Mouse (Mus musculus): ENCODE results near the gene Zp1.

Zp1 gene

DNA sequence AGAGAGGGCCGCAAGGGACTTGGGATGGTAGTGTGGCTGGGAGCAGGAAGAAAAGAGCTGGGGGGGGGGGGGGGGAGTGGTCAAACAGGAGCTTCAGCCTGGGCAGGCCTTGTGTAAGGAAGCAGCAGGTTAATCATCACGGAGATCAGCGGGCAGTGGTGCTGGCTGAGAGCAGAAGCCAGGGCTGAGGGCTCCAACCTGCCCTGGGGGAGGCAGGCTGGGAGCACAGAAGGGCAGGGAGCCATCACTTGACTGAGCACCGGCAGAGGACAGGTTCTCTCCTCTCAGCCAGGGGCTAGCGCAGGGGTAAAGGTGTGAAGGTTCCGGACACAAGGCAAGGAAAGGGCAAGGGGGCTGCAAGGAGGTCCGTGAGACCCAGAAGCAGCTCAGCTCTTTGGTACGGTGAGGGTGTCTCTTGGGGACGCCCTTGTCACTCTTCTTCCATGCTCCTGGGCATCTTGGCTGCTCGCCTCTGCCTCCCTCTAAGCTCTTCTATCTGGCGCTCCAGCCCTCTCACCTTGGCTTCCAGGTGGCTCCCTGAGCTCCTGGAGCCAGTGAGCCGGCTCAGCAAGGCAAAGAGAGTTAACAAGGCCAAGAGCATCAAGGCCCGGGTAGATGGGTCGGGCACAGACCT is 49.0 kb downstream of the Zp1 start:
- DNase-seq: peak; percentile 65

DNA sequence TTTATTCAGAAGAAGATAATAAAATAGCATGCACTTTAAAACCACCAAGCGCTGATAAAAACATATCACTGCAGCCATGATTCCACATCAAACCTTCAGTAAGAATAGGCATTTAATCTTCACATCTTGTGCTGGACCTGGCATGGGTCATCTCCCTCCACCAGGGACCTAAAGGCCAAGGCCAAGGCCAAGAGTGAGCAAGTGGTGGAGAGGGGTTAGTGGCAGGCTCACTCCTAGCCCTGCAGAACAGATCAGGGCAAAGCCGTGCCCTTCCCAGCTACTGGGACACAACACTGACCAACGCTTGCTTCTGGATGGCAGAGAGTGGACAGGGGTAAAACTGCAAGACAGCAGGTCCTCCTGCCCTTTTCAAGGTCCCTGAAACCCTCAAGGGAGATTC is 49.8 kb downstream of the Zp1 start:
- no peak for DNase-seq

DNA sequence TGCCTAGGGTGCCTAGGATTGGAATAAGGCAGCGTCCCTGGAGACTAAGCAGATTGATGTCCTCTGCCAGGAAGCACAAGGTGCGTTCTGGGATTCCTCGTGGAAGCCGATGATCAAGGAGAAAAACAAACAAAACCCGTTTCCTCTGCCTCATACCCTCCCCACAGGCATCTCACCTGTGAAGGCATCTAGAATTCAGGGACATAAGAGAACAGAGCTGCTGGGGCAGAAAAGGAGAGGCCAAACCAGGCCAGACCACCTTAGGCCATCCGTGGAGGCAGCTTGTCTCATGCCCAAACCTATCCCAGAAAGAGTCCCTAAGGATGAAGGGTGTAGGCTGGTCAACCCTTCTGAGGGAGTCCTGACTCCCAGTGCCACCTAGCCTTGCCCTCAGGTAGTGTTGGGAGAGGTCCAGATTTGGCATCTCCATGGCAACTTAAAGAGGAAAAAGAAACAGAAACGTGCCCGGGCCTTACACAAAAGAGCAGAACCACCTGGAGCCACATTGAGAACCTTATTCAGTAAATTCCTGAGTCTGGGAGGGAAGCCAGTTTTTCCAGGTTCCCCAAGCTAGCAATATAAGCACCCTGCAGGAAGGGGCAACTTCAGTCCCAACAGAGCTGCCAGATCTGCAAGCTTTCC is 50.4 kb downstream of the Zp1 start, which contains the start of gene Tmem132a:
Gene Tmem132a (minus strand): TSS at position 55 of the 642 bp plus-strand sequence.
- DNase-seq: peak; percentile 78

DNA sequence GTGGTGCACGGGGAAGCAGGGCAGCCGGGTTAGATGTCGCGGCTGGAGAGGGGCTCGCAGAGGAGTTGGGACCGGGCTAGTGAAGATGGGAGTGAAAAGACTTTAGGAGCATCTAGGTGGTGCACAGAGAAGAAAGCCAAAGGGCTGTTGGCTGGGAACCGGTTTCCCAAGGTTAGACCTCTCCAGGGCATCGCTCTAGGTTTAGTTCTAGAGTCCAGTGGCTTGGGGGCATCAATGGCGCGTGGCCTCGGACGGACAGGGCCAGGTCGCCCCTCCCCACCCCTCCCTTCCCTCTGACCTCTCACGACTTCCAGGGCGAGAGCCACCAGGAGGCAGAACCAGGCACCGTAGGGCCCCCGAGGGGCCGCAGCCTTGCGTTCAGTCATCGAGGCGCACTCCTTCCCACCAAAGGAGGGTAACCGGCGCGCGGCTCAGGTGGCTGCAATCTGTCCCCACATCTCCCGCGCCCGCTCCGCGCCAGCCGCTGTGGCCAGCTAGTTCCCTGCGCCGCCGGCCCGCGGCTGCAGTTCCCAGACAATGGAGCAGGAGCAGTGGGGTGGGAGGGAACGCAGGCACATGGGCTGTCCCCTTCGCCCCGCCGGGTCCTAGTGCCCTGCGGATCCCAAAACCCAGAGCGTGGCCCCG is 51.1 kb downstream of the Zp1 start:
- peak; percentile 91 for DNase-seq

DNA sequence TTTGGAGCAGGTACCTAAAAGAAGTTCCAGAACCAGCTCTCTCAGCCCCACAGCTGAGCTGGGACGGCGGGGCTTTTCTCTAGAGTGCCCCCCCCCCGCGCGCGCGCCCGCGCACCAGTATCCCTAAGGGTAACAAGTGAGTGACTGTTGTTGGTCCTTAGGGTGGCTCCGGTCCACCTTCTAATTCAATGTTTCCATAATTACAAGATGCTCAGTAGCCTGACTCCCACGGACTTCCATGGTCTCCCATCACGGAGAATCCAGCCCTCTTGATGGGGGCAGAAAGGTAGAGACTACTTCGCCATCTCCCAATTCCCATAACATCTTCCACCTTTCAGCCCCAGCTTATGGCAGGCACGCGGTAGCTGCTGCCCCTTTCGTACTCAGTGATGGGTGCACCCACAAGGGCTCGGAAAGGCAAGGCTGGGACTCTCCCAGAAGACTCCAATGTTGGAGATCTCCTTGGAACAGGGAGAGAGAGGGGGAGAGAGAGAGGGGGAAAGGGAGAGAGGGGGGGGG is 51.8 kb downstream of the Zp1 start:
- peak; percentile 60 for DNase-seq

DNA sequence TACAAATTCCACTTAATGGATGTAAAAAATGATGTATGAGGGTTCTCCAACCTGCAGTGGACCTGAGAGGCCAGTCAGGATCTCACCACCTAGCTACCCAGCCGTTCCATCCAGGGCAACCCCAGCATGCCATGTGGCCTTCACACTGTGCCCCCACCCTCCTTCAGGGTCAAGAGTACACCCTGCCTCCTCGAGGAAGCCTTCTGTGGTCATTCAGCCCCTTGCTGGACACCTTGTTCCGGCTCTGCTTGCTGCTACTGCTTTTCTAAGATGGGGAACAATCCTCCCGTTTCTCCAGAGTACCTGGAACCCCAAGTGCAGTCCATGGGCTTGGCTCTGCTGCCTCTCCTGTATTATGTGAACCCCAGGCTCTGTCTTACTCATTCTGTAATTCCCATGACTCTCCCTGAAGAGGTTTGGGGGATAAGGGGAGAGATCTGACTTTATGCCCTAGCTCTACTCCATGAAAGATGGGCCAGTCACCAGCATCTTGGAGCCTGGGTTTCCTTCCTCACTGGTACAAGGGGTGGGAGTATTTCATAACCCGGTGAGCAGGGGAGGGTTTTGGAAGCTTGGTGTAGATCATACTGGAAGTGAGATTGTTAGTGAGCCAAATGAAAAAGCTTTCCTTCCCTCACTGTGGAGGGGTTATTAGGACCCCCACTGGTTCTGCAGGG is 52.3 kb downstream of the Zp1 start:
- DNase-seq: peak; percentile 60

DNA sequence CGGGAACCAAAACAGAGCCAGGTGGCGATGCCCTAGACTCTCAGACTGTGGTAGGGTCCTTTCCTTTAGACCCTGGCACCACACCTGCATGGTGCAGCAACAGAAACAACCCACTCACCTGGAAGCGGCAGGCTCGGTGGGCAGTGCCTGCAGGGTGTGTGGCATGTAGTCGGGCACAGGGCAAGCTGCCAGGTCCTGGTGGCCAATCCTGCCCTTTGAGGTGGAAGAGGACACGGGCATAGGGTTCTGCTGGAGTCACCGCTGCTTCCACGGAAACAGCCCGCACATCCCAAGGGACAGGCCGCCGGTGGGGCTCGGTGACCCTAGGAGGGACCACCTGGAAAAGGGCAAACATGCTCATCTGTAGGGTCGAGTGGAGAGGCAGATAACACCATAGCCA is 54.1 kb downstream of the Zp1 start:
- peak; percentile 76 for DNase-seq

Data from cerebellum, adult 11-12 months (tissue).